Mouse (Mus musculus) left cerebral cortex, adult 8-10 months (tissue): ENCODE results near the gene Pcbp1. TPM values are rescaled to one million over a fixed set of nuclear protein-coding genes. Genes with fewer than 3 reads are reported as not detected.

Experiments used
- DNase-seq, 2 experiments: peaks; one replicate each; pipeline ENCODE4 v3.0.0; 2022; ENCODE audit warnings: low spot score in 2 of 2
- total RNA-seq, 4 experiments: library from RNA; stranded (reverse); gene quantifications; 2 replicates each; pipeline ENCODE4 v1.2.4; 2022

Gene Pcbp1
- total RNA-seq, 4 experiments from 2014 or later, result 179 to 184 (median 180) TPM

GRCm38 (mm10) chr6:86523755-86524434, 2.2 kb downstream of the Pcbp1 start:
- DNase-seq, result no peak

- DNase-seq, result no peak
Observed at GRCm38 (mm10) chr6:86523242-86523754, 2.8 kb downstream of the Pcbp1 start.

DNA sequence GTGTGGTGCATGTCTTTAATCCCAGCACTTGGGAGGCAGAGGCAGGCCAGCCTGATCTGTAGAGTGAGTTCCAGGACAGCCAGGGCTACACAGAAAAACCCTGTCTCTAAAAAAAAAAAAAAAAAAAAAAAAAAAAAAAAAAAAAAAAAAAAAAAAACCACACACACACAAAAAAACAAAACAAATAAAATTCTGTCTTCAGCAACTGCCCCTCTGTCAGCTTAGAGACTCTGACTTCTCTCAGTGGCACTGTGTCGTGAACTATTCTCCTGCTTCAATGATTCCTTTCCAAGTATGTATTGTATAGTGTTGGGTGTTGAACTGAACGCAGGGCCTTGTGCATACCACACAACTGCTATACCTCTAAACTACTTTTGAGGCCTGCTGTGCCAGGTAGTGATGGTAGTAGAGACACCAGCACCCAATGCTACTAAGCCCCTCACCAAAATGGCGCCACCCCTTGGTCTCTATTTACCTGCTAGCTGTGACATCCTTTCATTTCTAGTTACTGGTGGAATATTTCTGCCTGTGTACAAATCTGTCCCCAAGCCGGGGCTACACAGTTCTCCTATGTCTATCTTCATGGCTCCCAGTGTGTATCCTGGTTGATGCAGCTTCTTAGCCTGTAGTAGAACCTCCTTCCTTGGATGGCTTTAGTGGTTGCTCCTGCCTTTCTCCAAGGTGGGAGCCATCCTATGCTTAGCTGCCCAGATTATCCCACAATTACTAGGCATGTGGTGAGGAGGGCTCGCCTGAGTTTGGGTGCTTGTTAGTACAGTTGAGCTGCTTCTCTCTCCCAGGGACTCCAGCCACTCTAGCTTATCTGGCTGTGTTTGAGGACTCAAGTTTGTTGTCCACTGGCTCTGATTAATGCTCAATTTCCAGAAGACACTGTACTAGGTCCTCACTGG, 3.9 kb downstream of the Pcbp1 start:
- DNase-seq, result no peak

- no peak for DNase-seq
Observed at GRCm38 (mm10) chr6:86519767-86520345, 6.3 kb downstream of the Pcbp1 start.

DNA sequence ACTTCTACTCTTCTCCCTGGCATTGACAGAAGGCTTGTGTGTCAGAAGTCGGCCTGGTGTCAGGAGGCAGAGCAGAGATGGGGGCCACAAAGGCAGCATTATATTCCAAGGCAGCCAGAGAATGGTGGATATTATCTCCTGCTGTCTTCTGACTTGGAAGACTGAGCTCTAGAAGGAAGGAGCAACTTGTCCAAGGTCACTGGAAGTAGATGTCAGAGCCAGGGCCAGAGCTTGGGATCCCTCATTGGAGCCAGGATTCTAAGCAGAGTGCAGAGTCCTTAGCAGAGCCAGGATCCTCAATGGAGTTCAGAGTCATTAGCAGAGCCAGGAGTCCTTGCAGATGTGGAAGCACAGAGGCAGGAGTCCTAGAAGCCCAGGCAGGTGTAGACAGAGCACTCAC, 10.1 kb downstream of the Pcbp1 start:
- DNase-seq, result no peak

DNA sequence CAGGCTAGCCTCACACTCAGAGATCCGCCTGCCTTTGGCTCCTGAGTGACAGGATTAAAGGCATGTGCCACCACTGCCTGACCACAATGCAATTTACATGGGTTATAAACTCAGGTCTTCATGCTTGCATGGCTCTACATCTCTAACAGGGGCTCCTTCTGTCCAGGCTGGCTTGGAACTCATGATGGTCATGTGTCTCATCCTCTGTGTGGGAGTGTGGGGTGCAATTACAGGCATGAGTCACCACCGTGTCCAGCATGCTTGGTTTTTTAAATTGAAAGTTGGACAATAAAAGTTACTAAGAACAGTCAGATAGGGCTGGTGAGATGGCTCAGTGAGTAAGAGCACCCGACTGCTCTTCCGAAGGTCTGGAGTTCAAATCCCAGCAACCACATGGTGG, 12.8 kb downstream of the Pcbp1 start:
- DNase-seq, result no peak

DNA sequence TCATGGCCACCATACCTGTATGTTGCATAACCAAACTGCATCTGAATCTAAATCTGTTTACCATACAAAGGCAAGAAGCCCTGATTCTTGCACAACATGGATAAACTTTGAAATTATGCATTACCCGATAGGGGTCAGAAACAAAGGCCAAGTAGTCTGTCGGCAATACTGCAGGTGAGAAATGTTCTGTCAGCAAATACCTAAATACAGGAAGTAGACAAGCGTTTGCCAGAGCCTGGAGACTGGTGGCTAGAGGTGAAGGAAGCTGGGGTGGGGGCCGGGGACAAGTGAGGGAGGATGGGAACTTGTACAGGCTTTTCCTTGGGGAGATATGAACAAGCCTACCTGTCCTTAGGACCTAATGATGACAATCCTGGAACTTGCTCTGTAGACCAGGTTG, 15.1 kb downstream of the Pcbp1 start:
- no peak for DNase-seq

GRCm38 (mm10) chr6:86509866-86510200, 16.3 kb downstream of the Pcbp1 start:
- no peak for DNase-seq

DNA sequence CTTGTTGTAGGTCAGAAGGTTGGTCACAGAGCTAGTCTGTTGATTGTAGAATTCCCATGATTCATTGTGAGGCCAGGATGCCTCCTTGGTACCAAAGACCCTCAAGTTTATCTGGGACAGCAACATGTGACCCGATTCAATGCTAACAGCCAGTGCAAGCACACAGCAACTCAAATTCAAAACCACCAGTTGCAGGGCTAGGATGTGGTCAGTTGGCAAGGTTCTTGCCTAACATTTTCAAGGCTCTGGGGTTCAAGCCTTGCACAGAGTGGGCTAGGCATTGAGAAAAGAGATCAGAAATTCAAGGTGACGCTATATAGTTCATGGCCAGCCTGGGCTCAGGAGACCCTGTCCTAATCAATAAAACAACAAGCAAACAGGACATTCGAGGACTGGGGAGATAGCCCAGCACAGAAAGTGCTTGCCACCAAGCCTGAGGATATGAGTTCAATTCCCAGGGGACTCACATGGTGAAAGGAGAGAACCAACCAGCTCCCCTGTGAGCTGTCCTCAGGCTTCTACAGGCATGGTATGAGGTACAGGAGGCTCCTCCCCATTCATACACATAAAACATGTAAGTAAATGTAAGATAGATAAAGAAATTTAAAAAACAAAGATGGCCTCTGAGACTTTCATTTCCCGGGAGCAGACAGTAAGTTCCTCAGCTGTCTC, 16.8 kb downstream of the Pcbp1 start:
- DNase-seq, result no peak

DNA sequence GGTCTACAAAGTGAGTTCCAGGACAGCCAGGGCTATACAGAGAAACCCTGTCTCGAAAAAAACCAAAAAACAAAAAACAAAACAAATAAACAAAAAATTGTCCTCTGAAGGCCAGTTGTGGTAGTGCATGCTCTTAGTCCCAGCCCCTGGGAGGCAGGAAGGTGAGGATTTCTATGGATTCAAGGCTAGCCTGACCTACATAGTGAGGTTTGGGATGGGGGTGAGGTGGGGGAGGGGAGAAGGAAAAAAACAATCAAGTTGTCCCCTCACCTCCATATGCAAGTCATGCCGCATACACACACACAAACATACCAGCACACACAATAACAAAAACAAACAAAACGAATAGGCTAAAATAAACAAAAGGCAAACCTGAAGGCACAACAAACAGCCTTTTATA, 17.4 kb downstream of the Pcbp1 start:
- no peak for DNase-seq

- DNase-seq, result no peak
Observed at GRCm38 (mm10) chr6:86507116-86507515, 19.0 kb downstream of the Pcbp1 start.

DNA sequence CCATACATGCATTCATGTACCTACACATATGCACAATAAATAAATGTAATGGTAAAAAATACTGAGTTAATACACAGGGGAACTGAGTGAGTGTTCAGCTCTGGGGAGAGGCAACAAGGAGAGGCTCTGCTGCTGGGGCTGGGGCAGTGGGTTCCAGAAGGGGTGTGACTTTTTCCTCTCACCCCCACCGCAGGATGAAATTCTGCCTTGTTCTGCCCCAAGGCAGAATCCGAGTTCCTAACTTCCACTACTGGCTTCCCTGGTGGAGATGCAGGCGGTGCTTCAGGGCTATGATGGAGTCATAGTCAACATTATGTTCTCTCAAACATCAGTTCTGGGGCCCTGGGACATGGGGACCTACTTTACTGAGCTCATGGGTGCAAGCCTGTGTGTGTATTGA, 19.8 kb downstream of the Pcbp1 start:
- no peak for DNase-seq

- DNase-seq, result no peak
Observed at GRCm38 (mm10) chr6:86505671-86506070, 20.4 kb downstream of the Pcbp1 start.

GRCm38 (mm10) chr6:86503513-86503912, 22.6 kb downstream of the Pcbp1 start:
- DNase-seq, result no peak

DNA sequence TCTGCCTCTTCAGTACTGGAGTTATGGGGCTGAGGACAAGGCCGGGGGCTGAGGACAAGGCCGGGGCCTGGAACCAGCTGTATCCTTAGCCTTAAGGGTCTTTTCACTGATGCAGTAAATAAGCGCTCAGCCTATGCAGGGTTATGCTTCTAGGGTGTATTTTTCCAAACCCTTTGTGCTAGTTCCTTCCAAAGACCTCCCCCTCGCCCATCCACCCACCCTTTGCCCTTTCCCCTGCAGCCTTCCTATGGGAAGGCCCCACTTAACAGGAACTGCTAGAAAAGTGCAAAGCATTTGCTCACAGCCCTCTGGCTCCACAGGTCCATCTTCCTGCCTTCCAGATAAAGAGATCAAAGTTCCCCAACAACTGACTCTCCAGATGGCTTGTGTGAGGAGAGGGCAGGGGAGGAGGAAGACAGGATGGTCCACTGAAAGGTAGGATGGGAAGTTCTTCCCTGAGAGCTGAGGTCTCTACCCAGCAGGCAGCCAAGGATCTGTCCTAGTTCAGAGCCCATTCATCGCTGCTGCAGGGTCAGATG, 26.5 kb downstream of the Pcbp1 start:
- DNase-seq, result no peak

GRCm38 (mm10) chr6:86497942-86498732, 28.0 kb downstream of the Pcbp1 start:
- no peak for DNase-seq

DNA sequence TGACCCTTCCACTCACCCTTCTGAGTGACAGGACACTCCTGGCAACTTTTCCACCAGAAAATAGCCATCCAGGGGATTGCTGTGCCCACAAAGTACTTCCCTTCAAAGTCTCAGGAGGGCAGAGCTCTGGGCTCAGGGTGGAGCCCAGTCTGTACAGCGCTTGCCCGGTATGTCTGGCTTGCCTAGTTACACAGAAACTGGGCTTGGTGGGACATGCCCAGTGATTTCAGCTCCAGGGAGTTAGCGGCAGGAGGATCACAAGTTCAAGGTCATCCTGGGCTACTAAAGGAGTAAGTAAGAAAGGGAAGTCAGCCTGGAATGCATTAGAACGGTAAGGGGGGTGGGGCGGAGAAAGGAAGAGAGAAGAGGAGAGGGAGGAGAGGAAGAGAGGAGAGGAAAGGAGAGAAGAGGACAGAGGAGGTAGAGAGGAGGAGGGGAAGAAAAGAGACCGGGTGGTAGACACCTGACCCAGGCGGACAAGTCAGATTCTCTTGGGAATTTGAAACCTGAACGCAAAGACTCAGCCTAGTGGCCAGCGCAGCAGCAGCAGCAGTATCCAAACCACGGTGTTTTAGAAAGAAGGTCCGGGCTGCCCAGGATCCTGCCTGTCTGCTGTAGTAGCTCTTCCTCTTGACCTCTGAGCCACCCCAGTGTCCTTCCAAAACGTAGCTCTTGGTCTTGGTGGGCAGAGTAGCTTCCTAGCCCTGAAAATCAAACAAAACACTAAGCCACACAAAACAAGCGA, 28.9 kb downstream of the Pcbp1 start:
- DNase-seq, result no peak

DNA sequence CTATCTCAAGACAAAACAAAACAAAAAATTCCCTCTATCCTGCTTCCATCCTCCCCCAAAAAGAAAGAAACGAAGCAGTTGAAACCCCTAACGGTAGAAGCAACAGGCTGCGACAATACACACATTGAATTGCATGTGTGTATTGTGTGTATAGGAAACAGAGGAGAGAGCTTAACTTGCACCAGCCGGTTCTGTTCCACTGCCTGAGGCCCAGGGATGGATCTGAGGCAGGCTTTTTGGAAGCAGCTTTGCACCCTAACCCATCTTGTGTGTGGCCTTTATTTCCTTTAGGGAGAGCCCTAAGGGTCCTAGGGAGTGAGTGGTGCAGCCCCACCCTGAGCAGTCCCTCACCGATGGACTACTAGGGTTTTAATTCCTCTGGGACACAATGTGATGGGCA, 29.5 kb downstream of the Pcbp1 start:
- DNase-seq, result no peak

DNA sequence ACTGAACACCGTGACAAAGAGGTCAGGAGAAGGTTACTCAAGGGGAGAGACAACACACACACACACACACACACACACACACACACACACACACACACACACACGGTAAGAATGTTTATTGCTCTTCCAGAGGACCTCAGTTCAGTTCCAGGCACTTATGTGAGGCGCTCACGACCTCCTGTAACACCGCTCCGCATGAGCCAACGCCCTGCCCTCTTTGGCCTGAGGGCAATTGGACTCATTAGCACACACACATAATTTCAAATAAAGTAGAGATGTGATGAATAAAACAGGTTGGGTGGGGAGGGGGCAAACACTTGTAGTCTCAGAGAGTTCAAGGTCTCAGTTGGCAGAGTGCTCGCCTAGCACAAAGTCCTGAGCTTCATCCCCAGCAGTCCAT, 30.0 kb downstream of the Pcbp1 start:
- DNase-seq, result no peak

DNA sequence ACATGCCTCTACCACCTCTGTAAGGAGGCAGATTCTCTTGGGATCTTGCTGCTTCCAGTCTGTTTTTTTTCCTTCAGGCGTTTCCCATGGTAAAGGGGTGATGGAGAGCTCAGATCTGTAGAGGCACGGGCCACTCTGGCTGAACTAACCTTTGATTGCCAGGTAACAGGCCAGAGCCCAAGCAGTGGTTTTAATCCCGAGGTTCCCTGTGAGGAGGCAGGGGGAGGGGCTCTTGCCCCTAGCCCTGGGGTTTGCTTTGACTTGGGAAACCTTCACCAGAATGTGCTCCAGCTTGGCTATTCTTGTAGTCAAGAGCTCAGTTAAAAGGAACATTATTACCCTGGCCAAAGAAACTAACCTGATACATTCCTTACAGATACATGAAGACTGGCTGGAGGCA, 30.5 kb downstream of the Pcbp1 start:
- DNase-seq, result no peak
